Mouse (Mus musculus): ENCODE data around the gene Usp36.

GRCm38 (mm10) chr11:118249012-118249383 is 41.0 kb downstream of the Usp36 start:
- no peak for TF ChIP-seq CTCF (IDR thresholded peaks at IDR 0.05; ENCODE audit: low read depth, low read length)
- 0 out of 2 replicates have a peak, but pooled peaks have one; percentile 30 for TF ChIP-seq POLR2A (IDR thresholded peaks at IDR 0.05; ENCODE audit: extremely low read depth, insufficient read depth, low read length)

Measured in liver, adult 2 months (tissue).